Mouse (Mus musculus) E14TG2a.4 (cell line): ENCODE measurements around the gene 1700037H04Rik.

Experiments
- CTCF ChIP-seq: conservative IDR thresholded peaks from 2 replicates; pipeline ENCODE4 v1.5.1; 2014; ENCODE audit warnings: low read length
- NANOG ChIP-seq: IDR thresholded peaks from 2 replicates; pipeline ENCODE4 v1.6.1; 2014; ENCODE audit warnings: borderline replicate concordance, low read length, mixed read lengths
- POU5F1 ChIP-seq: IDR thresholded peaks from 2 replicates; pipeline ENCODE4 v1.6.1; 2014; ENCODE audit warnings: low read length, borderline replicate concordance

- no peak for TF ChIP-seq CTCF
- TF ChIP-seq POU5F1 = no peak
- TF ChIP-seq NANOG = no peak
These were observed 5.8 kb downstream of the 1700037H04Rik start for GRCm38 (mm10) chr2:131154036-131154435.
